Mouse (Mus musculus) liver, adult 2 months (tissue): ENCODE measurements around the gene Crbn. TPM values are rescaled to one million over a fixed set of nuclear protein-coding genes. Genes with fewer than 3 reads are reported as not detected.

Experiments used
- DNase-seq: peaks from one replicate; pipeline ENCODE4 v3.0.0-alpha.2; 2011; ENCODE audit warnings: low read depth, low spot score; ENCODE audit errors: extremely low read depth
- H3K27ac ChIP-seq: fragments of 200-500 bp; replicated peaks from 2 replicates; pipeline ENCODE4 v1.5.1; 2012; ENCODE audit warnings: low read depth, mild to moderate bottlenecking, control low read depth, inconsistent platforms, low read length; ENCODE audit not compliant: insufficient read depth
- H3K27me3 ChIP-seq: fragments of 200-500 bp; 2 replicates; pipeline ENCODE4 v1.6.1; 2012; ENCODE audit warnings: mild to moderate bottlenecking, moderate library complexity, low read length, inconsistent platforms; ENCODE audit not compliant: control insufficient read depth, insufficient read depth
- H3K36me3 ChIP-seq: fragments of 200-500 bp; 2 replicates; pipeline ENCODE4 v1.6.1; 2012; ENCODE audit warnings: low read length, inconsistent platforms; ENCODE audit not compliant: control insufficient read depth, insufficient read depth
- H3K4me1 ChIP-seq: fragments of 200-500 bp; 2 replicates; pipeline ENCODE4 v1.6.1; 2011; ENCODE audit warnings: low read length; ENCODE audit not compliant: control insufficient read depth, insufficient read depth
- H3K4me3 ChIP-seq: fragments of 200-500 bp; 2 replicates; pipeline ENCODE4 v1.5.1; 2011; ENCODE audit warnings: low read depth, mild to moderate bottlenecking, control low read depth, low read length, moderate library complexity; ENCODE audit not compliant: insufficient read depth
- H3K79me2 ChIP-seq: fragments of 200-500 bp; 2 replicates; pipeline ENCODE4 v1.6.1; 2012; ENCODE audit warnings: inconsistent platforms, mild to moderate bottlenecking, low read length, moderate library complexity; ENCODE audit not compliant: control insufficient read depth, insufficient read depth
- H3K9ac ChIP-seq: fragments of 200-500 bp; 2 replicates; pipeline ENCODE4 v1.6.1; 2012; ENCODE audit warnings: low read depth, mild to moderate bottlenecking, control low read depth, inconsistent platforms, low read length
- CTCF ChIP-seq: fragments of 200-500 bp; IDR thresholded peaks from 2 replicates; pipeline ENCODE4 v1.5.1; 2011; ENCODE audit warnings: low read depth, low read length, control low read depth
- POLR2A ChIP-seq: fragments of 200-500 bp; IDR thresholded peaks from 2 replicates; pipeline ENCODE4 v1.6.1; 2011; ENCODE audit warnings: low read length, control low read depth; ENCODE audit not compliant: insufficient read depth; ENCODE audit errors: extremely low read depth
- WGBS: fragments of 180-500 bp; shearing (Covaris S2); methylation state at CpG from one replicate; pipeline ENCODE4 v1.1.7; 2018; 5-methylcytosine and 5-hydroxymethylcytosine counted together
- polyA plus RNA-seq: library from polyadenylated mRNA; depleted of rRNA; stranded (reverse); fragments of >200 nt; gene quantifications from 2 replicates; pipeline ENCODE4 v1.2.3, GENCODE M21; 2012
- total RNA-seq: library from RNA; depleted of rRNA; stranded (reverse); fragments of >200 nt; gene quantifications from 2 replicates; pipeline ENCODE4 v1.2.3, GENCODE M21; 2014

The Crbn gene
- total and polyA plus RNA-seq, 2 experiments = 8.6 to 49.2 TPM

DNA sequence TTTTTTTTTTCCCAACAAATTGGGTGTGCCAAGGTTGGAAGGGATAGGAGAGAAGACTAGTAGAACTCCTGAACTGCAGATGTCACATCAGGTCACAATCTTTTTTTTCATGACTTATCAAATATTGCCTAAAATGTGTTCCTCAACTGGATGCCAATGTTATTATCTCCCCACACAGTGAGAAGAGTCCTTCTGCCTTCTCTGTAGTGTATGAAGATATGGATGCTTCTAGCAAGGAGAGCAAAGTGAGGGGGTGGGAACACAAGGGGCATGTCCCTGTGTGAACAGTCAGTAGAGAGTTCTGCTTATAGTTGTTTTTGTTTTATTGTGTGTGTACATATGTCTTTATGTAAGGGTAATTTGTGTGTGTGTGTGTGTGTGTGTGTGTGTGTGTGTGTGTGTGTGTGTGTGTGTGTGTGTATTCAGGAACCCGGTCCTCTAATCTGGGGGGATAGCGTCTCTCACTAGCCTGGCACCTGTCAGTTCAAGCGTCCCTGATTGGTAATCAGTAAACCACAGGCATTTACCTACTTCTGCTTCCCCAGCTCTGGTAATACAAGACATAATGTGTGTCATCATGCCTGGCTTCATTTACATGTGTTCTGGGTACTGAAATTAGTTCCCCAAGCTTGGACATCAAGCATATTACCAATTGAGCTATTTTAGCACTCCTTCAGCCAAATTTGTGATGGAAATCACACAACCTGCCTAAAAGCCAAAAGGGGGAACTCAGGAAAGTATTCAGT is 39.2 kb downstream of the Crbn start:
- Histone ChIP-seq H3K36me3 (no peaks in the 10 kb centered on the region), H3K79me2 (no peaks in the 10 kb centered on the region), H3K27ac (no peak overlapping the region), H3K9ac (no peak overlapping the region), H3K4me1 (no peaks in the 10 kb centered on the region), H3K27me3 (no peaks in the 10 kb centered on the region; the same call in 1 of the 2 replicates), H3K4me3 (no peak overlapping the region)
- 82% methylated on average over 3 of the region's 3 CpGs for WGBS
- TF ChIP-seq CTCF (no peak), POLR2A (no peak)
- no peak for DNase-seq

DNA sequence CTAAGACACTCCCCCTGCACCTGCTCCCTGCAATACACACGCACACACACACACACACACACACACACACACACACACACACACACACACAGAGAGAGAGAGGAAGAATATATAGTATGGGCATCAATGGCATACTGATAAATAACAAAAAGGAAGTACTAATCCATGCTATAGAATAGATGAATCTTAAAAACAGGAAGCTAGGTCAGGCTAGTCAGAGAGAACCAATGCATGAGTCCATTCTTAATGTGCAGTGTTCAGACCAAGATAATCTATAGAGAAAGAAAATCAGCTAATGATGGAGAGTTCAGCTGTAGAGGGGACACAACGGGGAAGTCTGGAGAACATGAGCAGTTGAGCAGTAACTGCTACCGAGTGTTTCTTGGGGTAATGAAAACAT is 41.6 kb downstream of the Crbn start:
- no peaks in the 10 kb centered on the region for H3K79me2 ChIP-seq
- no peak overlapping the region for H3K4me3 ChIP-seq
- H3K36me3 ChIP-seq = no peaks in the 10 kb centered on the region
- 72% methylated on average over 3 of the region's 3 CpGs for WGBS
- no peak for DNase-seq
- no peak overlapping the region for H3K9ac ChIP-seq
- TF ChIP-seq CTCF (no peak), POLR2A (no peak)
- no peak overlapping the region for H3K27ac ChIP-seq
- no peaks in the 10 kb centered on the region; the same call in 1 of the 2 replicates for H3K27me3 ChIP-seq
- H3K4me1 ChIP-seq = no peaks in the 10 kb centered on the region

DNA sequence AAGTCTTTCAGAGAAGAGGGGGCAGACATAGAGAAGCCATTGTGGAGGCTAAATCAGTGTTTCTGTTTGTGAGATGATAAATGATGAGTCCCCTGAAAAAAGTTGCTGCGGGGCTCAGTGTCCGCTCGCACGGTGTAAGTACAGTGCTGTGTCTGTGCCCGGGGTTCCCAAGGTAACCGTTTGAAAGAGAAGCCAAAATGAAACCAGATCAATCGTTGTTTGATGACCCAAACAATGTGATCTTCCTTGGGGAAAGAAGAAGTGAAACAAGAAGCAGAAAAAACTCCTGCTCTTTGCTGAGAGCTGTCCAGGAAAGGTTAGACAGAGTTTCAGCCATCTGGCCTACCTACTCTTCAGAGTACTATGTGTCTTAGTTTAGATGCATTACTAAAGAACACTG is 49.6 kb downstream of the Crbn start:
- Histone ChIP-seq H3K4me3 (no peak overlapping the region), H3K4me1 (no peaks in the 10 kb centered on the region), H3K36me3 (no peaks in the 10 kb centered on the region), H3K27ac (no peak overlapping the region), H3K27me3 (no peaks in the 10 kb centered on the region), H3K9ac (no peak overlapping the region), H3K79me2 (no peaks in the 10 kb centered on the region)
- WGBS = 80% methylated on average over 7 of the region's 7 CpGs
- DNase-seq = no peak
- TF ChIP-seq CTCF = no peak
- no peak for TF ChIP-seq POLR2A

DNA sequence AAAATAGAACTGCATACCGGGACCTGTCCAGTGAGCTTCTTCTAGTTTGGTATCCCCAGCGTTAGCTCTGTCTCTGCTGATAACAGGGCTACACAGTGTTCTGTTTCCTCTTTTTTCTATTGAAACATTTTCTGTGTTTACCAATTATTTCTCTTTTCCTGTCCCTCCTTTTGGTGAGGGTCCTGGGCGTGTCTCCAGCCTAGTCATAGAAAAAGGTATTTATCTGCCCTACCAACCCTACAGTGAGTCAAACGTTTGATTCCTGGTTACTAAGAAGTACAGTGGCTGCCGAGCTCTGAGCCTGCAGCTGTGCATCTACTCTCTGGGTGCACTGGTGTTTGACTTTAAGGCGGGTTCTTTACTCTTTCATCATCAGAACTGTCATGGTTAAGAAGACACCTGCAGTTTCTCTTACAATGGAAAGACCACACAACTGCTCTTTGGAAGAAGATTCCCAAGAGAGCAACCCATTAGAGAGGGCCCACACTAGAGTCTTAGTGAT is 50.9 kb downstream of the Crbn start, which contains the start of gene Il5ra:
Gene Il5ra (minus strand): TSS at position 151 of the 502 bp plus-strand sequence.
- no peak for TF ChIP-seq POLR2A
- no peak for TF ChIP-seq CTCF
- no peak within 1 kb of the TSS for H3K27ac ChIP-seq
- 57% methylated on average over 6 of the region's 6 CpGs for WGBS

GRCm38 (mm10) chr6:106747804-106748203 is 52.1 kb downstream of the Crbn start:
- Histone ChIP-seq H3K4me3 (no peak overlapping the region), H3K27ac (no peak overlapping the region)

More for the DNA sequence above, 50.9 kb downstream of the Crbn start, which contains the start of gene Il5ra:
- no peak within 1 kb of the TSS for H3K9ac ChIP-seq
- H3K27me3 ChIP-seq = no peaks in the 10 kb centered on the region
- H3K36me3 ChIP-seq = no peaks in the 10 kb centered on the region
- H3K79me2 ChIP-seq = no peaks in the 10 kb centered on the region
- DNase-seq = no peak
- H3K4me3 ChIP-seq = no peak within 1 kb of the TSS
- H3K4me1 ChIP-seq = no peaks in the 10 kb centered on the region

GRCm38 (mm10) chr6:106747251-106747650 is 52.6 kb downstream of the Crbn start:
- H3K27me3 ChIP-seq = no peaks in the 10 kb centered on the region
- H3K79me2 ChIP-seq = no peaks in the 10 kb centered on the region
- no peak overlapping the region for H3K9ac ChIP-seq
- no peaks in the 10 kb centered on the region for H3K4me1 ChIP-seq
- no peaks in the 10 kb centered on the region for H3K36me3 ChIP-seq
- no peak for DNase-seq
- H3K4me3 ChIP-seq = no peak overlapping the region
- no peak overlapping the region for H3K27ac ChIP-seq
- WGBS = 88% methylated on average over 5 of the region's 5 CpGs
- TF ChIP-seq POLR2A (no peak), CTCF (no peak)

More at GRCm38 (mm10) chr6:106747804-106748203, 52.1 kb downstream of the Crbn start:
- TF ChIP-seq POLR2A (no peak), CTCF (no peak)
- Histone ChIP-seq H3K4me1 (no peaks in the 10 kb centered on the region), H3K79me2 (no peaks in the 10 kb centered on the region), H3K27me3 (no peaks in the 10 kb centered on the region), H3K36me3 (no peaks in the 10 kb centered on the region), H3K9ac (no peak overlapping the region)
- WGBS = 69% methylated on average over 3 of the region's 3 CpGs
- no peak for DNase-seq
